Mouse (Mus musculus): ENCODE results near the gene Trip10. TPM values are rescaled to one million over a fixed set of nuclear protein-coding genes. Genes with fewer than 3 reads are reported as not detected.

The Trip10 gene
- 40.5 and 41.6 TPM in 2 replicates for polyA plus RNA-seq (2014; fragmentation: Nextera tagmentation; extraction: Ambion mirVana)

GRCm38 (mm10) chr17:57249186-57250181 is at the start of gene Trip10:
TSS of gene Trip10 (plus strand) at chr17:57249455.
- Histone ChIP-seq H3K4me1 (replicated peaks; ENCODE audit: control insufficient read depth, insufficient read depth, low read length) (peaks cover 5% of the 10 kb centered on the region; the same call in 1 of the 2 replicates), H3K9ac (ENCODE audit: low read length) (peak within 1 kb of the TSS; percentile 76), H3K9me3 (ENCODE audit: control insufficient read depth, low read length) (no peaks in the 10 kb centered on the region), H3K4me3 (ENCODE audit: low read depth, low read length) (peak within 1 kb of the TSS; percentile 81), H3K36me3 (ENCODE audit: control insufficient read depth, insufficient read depth, low read length) (peaks cover 21% of the 10 kb centered on the region), H3K4me2 (ENCODE audit: low read length) (peak within 1 kb of the TSS; percentile 92), H3K27me3 (replicated peaks; ENCODE audit: control insufficient read depth, insufficient read depth, low read length) (no peaks in the 10 kb centered on the region), H3K27ac (ENCODE audit: low read depth) (peak within 1 kb of the TSS; percentile 80)
- WGBS, result under 1% methylated on average over 44 of the region's 52 CpGs
- DNase-seq (ENCODE audit: low spot score) (peak; percentile 100), ATAC-seq (replicated peaks; ENCODE audit: low FRiP score, low TSS enrichment, low read depth) (peak; percentile 57)

GRCm38 (mm10) chr17:57201841-57202724 is 47.2 kb upstream of the Trip10 start:
- peak; percentile 76 for ATAC-seq (replicated peaks; ENCODE audit: low FRiP score, low TSS enrichment, low read depth)
- no peak overlapping the region for H3K4me2 ChIP-seq (ENCODE audit: low read length)
- no peaks in the 10 kb centered on the region for H3K4me1 ChIP-seq (replicated peaks; ENCODE audit: control insufficient read depth, insufficient read depth, low read length)
- H3K9ac ChIP-seq (ENCODE audit: low read length), result no peak overlapping the region
- H3K27ac ChIP-seq (ENCODE audit: low read depth), result peak overlapping the region; percentile 3; the same call in 1 of the 2 replicates
- H3K27me3 ChIP-seq (replicated peaks; ENCODE audit: control insufficient read depth, insufficient read depth, low read length), result no peaks in the 10 kb centered on the region
- no peaks in the 10 kb centered on the region for H3K36me3 ChIP-seq (ENCODE audit: control insufficient read depth, insufficient read depth, low read length)
- no peak for DNase-seq (ENCODE audit: low spot score)
- H3K4me3 ChIP-seq (ENCODE audit: low read depth, low read length), result no peak overlapping the region
- H3K9me3 ChIP-seq (ENCODE audit: control insufficient read depth, low read length), result no peaks in the 10 kb centered on the region
- 74% methylated on average over 10 of the region's 10 CpGs for WGBS

- 92% methylated on average over 3 of the region's 3 CpGs for WGBS
- no peaks in the 10 kb centered on the region for H3K9me3 ChIP-seq (ENCODE audit: control insufficient read depth, low read length)
- ATAC-seq (replicated peaks; ENCODE audit: low FRiP score, low TSS enrichment, low read depth), result no peak
- no peak overlapping the region for H3K4me3 ChIP-seq (ENCODE audit: low read depth, low read length)
- no peaks in the 10 kb centered on the region for H3K27me3 ChIP-seq (replicated peaks; ENCODE audit: control insufficient read depth, insufficient read depth, low read length)
- no peak overlapping the region for H3K4me2 ChIP-seq (ENCODE audit: low read length)
- no peak for DNase-seq (ENCODE audit: low spot score)
- no peaks in the 10 kb centered on the region for H3K4me1 ChIP-seq (replicated peaks; ENCODE audit: control insufficient read depth, insufficient read depth, low read length)
- H3K36me3 ChIP-seq (ENCODE audit: control insufficient read depth, insufficient read depth, low read length), result no peaks in the 10 kb centered on the region
- H3K9ac ChIP-seq (ENCODE audit: low read length), result no peak overlapping the region
- H3K27ac ChIP-seq (ENCODE audit: low read depth), result no peak overlapping the region
These were observed 41.3 kb upstream of the Trip10 start for GRCm38 (mm10) chr17:57207938-57208337.

- no peaks in the 10 kb centered on the region for H3K36me3 ChIP-seq (ENCODE audit: control insufficient read depth, insufficient read depth, low read length)
- H3K9ac ChIP-seq (ENCODE audit: low read length), result no peak overlapping the region
- 78% methylated on average over 4 of the region's 4 CpGs for WGBS
- H3K27me3 ChIP-seq (replicated peaks; ENCODE audit: control insufficient read depth, insufficient read depth, low read length), result no peaks in the 10 kb centered on the region
- no peak overlapping the region for H3K4me2 ChIP-seq (ENCODE audit: low read length)
- DNase-seq (ENCODE audit: low spot score) (no peak), ATAC-seq (replicated peaks; ENCODE audit: low FRiP score, low TSS enrichment, low read depth) (no peak)
- H3K4me1 ChIP-seq (replicated peaks; ENCODE audit: control insufficient read depth, insufficient read depth, low read length), result no peaks in the 10 kb centered on the region
- H3K27ac ChIP-seq (ENCODE audit: low read depth), result no peak overlapping the region
- H3K9me3 ChIP-seq (ENCODE audit: control insufficient read depth, low read length), result no peaks in the 10 kb centered on the region
- H3K4me3 ChIP-seq (ENCODE audit: low read depth, low read length), result no peak overlapping the region
These were observed 39.9 kb upstream of the Trip10 start for GRCm38 (mm10) chr17:57209330-57209729.

- Histone ChIP-seq H3K4me1 (replicated peaks; ENCODE audit: control insufficient read depth, insufficient read depth, low read length) (no peaks in the 10 kb centered on the region), H3K4me3 (ENCODE audit: low read depth, low read length) (no peak overlapping the region), H3K4me2 (ENCODE audit: low read length) (no peak overlapping the region), H3K27ac (ENCODE audit: low read depth) (no peak overlapping the region), H3K9me3 (ENCODE audit: control insufficient read depth, low read length) (no peaks in the 10 kb centered on the region), H3K36me3 (ENCODE audit: control insufficient read depth, insufficient read depth, low read length) (no peaks in the 10 kb centered on the region), H3K27me3 (replicated peaks; ENCODE audit: control insufficient read depth, insufficient read depth, low read length) (no peaks in the 10 kb centered on the region), H3K9ac (ENCODE audit: low read length) (no peak overlapping the region)
- ATAC-seq (replicated peaks; ENCODE audit: low FRiP score, low TSS enrichment, low read depth) (no peak), DNase-seq (ENCODE audit: low spot score) (no peak)
- WGBS, result 65% methylated on average over 9 of the region's 9 CpGs
These were observed 37.8 kb upstream of the Trip10 start for GRCm38 (mm10) chr17:57211501-57211900.

- DNase-seq (ENCODE audit: low spot score) (peak; percentile 66), ATAC-seq (replicated peaks; ENCODE audit: low FRiP score, low TSS enrichment, low read depth) (no peak; the same call in 1 of the 2 replicates)
- no peaks in the 10 kb centered on the region for H3K4me1 ChIP-seq (replicated peaks; ENCODE audit: control insufficient read depth, insufficient read depth, low read length)
- H3K4me3 ChIP-seq (ENCODE audit: low read depth, low read length), result no peak overlapping the region
- no peak overlapping the region for H3K9ac ChIP-seq (ENCODE audit: low read length)
- H3K27me3 ChIP-seq (replicated peaks; ENCODE audit: control insufficient read depth, insufficient read depth, low read length), result no peaks in the 10 kb centered on the region
- WGBS, result 38% methylated on average over 13 of the region's 13 CpGs
- H3K4me2 ChIP-seq (ENCODE audit: low read length), result no peak overlapping the region
- H3K27ac ChIP-seq (ENCODE audit: low read depth), result no peak overlapping the region
- H3K36me3 ChIP-seq (ENCODE audit: control insufficient read depth, insufficient read depth, low read length), result no peaks in the 10 kb centered on the region
- no peaks in the 10 kb centered on the region for H3K9me3 ChIP-seq (ENCODE audit: control insufficient read depth, low read length)
These were observed 34.4 kb upstream of the Trip10 start for GRCm38 (mm10) chr17:57214676-57215387.

- H3K27me3 ChIP-seq (replicated peaks; ENCODE audit: control insufficient read depth, insufficient read depth, low read length), result no peaks in the 10 kb centered on the region
- no peaks in the 10 kb centered on the region for H3K36me3 ChIP-seq (ENCODE audit: control insufficient read depth, insufficient read depth, low read length)
- WGBS, result 71% methylated on average over 12 of the region's 12 CpGs
- H3K9me3 ChIP-seq (ENCODE audit: control insufficient read depth, low read length), result no peaks in the 10 kb centered on the region
- H3K4me1 ChIP-seq (replicated peaks; ENCODE audit: control insufficient read depth, insufficient read depth, low read length), result no peaks in the 10 kb centered on the region
- DNase-seq (ENCODE audit: low spot score), result no peak
- no peak overlapping the region for H3K4me3 ChIP-seq (ENCODE audit: low read depth, low read length)
- H3K27ac ChIP-seq (ENCODE audit: low read depth), result no peak overlapping the region
- H3K9ac ChIP-seq (ENCODE audit: low read length), result no peak overlapping the region
- no peak overlapping the region for H3K4me2 ChIP-seq (ENCODE audit: low read length)
- no peak for ATAC-seq (replicated peaks; ENCODE audit: low FRiP score, low TSS enrichment, low read depth)
These were observed 30.8 kb upstream of the Trip10 start for GRCm38 (mm10) chr17:57218335-57218900.

Data from intestine, embryonic 14.5 days (tissue).